Mouse (Mus musculus) urinary bladder, postnatal 36 days (tissue): ENCODE data around the gene Eipr1.

Experiments used
- DNase-seq, 2 experiments: peaks; one replicate each; pipeline ENCODE4 v3.0.0; 2022; ENCODE audit warnings: low spot score in 2 of 2, mixed read lengths in 1 of 2

Gene Eipr1

DNA sequence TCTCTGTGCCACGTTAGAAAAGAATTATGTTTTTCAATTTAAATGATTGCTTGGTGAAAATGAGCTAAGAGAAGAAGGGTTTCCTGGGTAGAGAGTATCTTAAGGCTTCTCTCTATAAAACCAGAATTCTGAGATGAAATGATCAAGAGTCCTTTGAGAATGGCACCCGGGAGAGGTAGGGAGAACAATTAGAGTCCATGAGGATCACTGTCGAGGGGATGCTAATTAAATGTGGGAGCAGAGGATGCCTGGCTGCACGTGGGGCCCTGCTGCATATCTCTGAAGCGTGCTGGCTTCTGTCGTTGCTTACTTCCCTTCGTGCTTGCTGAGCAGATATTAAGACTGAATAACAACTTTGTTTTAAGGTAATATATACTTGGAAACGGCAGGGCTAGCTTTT is 23.5 kb downstream of the Eipr1 start:
- DNase-seq: no peak

DNA sequence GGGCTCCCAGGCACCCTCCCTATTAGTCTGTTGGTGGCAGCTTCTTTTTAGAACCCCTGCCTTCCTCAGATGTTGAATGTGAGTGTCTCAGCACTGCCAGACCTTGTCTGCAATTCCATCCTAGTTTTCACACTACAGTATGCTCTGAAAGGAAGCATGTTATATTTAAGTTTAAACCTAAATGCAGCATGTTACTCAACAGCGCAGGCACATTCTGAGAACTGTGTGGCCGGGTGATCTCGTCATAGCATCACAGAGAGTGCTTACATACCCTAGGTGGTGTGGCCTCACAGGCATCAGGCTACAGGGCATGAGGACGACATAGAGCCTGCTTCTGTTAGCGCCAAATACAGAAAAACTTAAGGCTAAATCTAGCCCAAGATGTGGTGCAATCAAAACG is 24.0 kb downstream of the Eipr1 start:
- no peak for DNase-seq

DNA sequence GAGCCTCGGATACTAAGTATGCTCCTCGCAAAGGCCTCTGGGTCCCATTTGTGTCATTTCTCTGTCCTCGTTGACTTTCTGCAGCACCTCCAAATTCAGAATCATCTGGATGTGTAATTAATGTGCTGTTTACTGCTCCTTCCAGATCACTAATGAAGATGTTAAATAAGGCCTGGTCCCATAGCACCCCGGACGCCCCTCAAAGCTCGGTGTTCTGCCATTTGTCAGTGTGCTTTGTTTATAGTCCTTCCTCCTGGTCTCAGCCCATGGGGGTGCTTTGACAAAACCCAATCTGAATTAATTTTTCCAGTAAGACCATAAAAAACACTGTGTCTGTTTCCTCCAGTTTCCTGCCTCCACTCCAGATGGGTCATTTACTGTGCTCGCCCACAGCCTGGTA is 28.6 kb downstream of the Eipr1 start:
- no peak for DNase-seq

DNA sequence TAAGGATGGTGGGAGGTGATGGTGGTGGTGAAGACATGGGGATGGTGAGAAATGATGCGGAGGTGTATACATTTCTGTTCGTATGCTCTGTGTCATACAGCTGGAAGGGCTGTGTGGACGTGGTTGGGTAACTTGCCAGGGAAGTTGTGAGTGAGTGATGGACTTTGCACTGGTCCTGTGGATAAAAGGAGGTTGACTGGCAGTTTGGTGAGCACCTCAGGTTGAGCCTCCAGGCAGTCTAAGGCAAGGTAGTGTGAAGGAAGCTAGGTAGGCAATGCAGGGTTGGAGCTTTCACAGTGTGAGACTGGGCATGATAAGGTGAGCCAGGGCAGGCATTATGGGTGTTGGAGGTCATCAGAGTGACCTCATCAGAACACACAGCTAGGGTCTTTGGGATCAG is 31.0 kb downstream of the Eipr1 start:
- no peak for DNase-seq

DNA sequence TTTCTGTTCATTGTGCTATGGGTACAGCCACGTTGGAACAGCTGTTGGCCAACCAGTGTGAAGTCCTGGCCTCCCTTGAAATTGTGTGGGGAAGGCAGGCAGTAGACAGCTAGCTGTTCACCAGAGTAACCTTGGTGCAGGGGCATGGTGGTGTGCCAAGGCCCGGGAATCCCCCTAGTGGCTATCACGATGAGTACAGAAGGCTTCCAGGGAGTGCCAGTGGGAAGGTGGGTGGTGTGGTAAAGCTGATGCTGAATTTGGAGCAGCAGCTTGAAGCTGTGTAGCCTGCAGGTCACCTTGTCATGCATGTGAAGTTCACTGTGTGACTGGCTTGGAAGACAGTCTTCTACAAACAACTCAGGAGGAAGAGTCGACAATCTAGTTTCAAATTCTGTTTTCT is 32.8 kb downstream of the Eipr1 start:
- DNase-seq: no peak

DNA sequence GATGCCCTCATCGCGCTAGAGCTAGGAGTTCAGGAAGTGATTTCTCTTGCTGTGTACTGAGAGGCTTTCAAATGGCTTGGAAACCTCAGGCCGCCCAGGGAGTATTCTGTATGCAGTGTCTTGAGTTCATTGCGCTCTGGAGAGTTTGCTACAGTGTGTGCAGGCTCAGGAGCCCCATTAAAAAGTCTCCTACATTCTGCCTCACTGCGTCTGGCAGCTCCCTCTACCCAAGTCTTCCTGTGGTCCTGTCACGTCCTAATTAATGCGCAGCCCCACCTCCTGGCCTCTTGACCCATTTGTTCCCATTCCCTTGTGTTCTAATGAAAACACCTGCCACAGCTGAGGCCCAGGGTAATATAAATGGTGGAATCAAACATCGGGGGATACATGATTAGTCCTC is 33.3 kb downstream of the Eipr1 start:
- DNase-seq: no peak

DNA sequence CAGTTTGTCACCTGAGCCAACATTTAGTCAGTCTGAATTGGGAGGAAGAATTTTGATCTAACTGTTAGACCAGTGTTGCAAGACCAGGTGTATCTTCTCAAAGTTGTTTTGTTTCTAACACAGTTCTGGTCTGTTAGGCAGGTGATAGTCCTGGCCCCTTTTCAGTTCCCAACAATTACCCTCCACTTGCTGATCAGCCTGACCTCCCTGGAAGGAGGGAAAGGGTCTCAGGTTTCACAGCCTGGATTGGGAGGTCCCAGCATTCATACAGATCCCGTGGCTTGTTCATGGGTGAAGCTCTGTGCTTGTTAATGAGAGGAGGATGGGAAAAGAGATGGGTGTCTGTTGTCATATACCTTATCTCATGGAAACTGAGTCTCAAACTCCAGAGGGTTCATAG is 33.7 kb downstream of the Eipr1 start:
- DNase-seq: no peak

DNA sequence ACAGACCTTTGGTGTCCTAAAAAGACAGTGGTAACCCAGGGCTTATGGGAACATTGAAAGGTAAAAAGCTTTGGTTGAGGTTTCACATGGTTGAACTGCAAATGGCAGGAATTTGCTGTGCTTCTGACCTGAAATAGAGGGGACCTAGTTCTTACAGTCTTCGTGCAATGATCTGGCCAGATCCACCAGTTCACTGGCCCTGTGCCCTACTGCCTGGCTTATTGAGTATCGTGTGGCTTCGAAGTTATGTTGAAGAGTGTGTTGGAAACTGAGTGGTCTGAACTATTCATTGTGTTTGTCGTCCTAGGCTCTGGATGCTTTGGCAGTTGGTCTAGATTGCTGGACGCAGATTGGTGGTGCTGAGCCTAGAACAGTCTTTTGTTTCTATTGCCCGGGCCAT is 34.7 kb downstream of the Eipr1 start:
- DNase-seq: no peak

DNA sequence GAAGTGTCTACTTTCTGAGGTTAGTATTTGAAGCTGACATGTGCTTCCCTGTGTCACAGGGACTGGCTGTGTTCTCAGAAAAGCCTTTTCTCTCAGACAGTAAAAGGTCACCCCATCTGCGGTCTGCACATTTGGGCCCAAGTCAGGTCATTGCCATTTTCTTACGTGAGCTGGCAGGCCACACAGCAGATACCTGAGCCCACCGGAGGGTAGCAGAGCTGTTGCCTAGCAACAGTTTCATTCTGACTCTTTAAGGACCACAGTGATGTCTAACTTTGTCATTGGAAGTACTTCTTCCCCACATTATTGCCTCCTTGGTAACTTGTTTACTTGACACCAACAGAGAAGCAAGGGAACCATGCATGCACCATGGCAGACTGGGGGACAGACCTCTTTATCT is 41.0 kb downstream of the Eipr1 start:
- DNase-seq: no peak

DNA sequence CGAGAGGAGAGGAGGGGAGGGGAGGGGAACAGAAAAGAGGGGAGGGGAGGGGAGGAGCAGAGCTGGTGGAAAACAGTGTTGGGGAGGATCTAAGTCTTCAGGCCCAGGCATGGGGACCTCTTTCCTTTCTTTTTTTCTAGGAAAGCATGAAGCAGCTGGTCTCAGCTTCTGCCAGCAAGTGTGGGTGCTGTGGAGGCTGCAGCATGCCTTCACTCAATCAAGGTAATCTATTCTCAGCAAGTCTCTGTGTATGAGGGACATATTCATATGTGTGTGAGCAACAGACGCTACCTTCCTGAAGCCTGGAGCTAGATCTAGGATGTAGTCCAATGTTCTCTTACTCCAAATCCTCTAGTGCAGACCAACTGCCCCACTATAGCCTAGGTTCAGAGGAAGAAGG is 42.1 kb downstream of the Eipr1 start:
- no peak for DNase-seq

DNA sequence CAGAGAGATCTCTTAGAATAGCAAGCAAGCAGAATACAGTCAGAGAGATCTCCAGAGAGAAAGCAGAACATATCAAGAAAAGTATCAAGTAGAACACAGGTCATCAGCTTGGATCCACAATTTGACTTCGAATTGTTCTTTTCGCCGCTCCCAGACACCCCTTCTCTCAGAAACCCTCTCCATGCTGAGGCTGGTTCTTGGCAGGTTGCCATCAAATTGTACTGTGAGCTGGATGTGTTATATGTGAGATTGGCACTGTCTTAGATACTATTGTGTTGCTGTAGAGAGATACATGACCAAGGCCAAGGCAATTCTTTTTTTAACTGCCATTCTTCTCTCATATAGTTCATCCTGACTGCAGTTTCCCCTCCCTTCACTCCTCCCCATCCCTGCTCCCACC is 43.4 kb downstream of the Eipr1 start:
- no peak for DNase-seq

DNA sequence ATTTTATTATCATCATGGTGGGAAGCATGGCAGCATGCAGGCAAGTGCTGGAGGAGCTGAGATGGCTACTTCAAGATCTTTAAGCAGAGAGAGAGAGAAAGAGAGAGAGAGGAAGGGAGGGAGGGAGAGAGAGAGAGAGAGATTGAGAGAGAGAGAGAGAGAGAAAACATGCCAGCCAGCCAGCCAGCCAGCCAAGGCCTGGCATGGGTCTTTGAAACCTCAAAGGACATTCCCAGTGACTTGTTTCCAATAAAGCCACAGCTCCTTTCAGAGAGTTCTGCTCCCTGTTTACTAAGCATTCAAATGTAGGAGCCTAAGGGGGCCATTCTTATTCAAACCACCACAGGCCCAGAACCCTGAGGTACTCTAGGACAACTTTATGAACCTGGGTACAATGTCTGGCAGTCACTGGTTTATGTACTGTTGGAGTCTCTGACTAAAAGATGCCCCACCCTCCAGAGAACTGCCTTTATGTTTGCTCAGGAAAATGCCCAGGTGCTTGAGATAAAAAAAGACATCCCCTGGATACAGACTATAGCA is 45.3 kb downstream of the Eipr1 start:
- no peak for DNase-seq

DNA sequence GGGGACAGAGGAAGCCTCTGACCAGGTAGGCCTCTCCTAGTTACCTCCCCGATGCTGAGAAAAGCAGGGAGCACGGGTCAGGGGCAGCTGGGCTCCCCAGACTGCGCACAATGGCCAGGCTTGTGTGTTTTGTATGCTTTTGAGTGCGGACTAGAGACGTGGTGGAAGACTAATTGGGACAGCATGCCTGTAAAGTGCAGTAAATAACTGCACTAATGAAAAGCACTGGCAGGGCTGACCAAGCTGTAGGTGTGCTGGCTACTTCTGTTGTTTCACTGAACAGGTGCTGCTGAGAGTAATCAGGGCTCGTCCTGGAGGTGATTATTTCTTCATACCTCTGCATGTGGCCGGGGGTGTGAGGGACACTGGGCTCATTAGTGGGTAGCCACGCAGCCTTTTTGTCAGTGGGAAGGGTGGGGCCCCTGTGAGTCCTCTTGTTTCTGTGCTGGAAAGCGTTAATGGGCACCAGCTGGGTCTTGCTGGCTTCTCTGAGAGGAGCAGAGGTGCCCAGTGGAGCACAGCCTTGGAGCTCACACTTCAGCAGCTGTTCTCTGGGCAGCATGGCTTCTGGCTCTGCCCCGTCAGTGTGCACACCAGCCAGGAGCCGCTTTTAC is 48.3 kb downstream of the Eipr1 start:
- no peak for DNase-seq

DNA sequence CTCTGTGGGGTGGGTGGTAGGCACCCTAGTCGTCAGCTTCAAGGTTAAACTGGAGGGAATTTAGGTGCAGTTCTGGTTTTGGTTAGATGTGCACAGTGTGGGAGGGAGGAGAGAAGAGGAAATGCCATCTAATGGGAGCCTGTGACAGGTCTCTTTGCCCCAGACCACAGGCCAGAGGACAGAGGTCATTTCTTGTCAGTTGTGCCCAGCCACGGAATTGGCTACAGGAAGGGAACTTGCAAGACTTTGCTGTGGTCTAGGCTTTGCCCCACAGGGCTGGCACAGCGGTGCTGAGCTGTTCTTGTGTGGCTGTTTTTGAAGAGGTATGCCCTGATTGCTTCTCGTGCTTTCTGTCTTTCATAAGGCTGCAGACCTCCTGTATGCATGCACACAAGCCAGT is 48.8 kb downstream of the Eipr1 start:
- no peak for DNase-seq

DNA sequence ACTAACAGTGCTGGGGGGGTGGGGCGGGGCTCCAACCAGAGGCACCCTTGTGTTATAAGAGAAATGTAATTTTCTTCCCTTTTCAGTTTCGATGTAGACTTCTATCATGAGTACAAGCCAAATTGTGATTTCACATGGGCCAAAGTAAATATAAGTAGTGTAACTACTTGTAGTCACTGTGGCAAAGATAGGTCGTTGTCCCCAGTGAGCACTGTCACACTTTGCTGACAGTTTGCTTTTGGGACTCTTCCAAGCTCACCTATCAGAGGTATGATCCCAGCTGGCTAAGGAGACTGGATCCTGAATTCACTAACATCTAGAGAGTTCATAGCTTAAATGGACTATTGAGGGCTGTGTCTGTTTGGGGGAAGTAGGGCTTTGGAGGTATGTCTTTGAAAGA is 49.3 kb downstream of the Eipr1 start:
- no peak for DNase-seq

DNA sequence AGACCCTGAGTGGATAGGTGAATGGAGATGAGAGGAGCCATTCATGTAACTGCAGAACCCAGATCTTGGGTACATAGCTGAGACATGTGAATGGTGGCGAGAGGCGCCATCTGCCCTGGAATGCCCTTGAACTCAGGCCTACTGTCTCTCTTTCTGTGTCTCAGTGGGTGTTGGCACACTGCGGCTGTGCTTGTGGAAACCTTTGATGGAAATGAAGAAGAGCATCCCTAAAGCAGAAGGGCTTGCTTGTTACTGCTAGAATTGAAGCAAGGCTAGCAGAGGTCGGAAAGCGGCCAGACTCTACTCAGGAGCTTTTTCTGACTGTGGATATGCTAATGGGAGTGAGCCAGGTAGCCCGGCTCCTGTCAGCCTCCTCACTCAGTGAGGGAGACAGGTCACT is 50.1 kb downstream of the Eipr1 start:
- no peak for DNase-seq

DNA sequence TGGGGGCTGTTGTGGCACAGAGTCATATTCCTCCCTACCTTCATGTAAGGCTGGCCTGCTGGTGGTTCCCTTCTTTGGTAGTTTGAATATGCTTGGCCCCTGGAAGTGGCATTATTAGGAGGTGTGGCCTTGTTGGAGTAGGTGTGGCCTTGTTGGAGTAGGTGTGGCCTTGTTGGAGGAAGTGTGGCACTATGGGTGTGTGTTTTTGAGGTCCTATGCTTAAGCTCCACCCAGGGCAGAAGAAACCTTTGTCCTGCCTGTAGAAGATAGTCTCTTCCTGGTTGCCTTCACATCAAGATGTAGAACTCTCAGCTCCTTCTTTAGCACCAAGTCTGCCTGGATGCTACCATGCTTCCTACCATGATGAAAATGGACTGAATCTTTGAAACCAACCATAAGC is 51.4 kb downstream of the Eipr1 start:
- no peak for DNase-seq

DNA sequence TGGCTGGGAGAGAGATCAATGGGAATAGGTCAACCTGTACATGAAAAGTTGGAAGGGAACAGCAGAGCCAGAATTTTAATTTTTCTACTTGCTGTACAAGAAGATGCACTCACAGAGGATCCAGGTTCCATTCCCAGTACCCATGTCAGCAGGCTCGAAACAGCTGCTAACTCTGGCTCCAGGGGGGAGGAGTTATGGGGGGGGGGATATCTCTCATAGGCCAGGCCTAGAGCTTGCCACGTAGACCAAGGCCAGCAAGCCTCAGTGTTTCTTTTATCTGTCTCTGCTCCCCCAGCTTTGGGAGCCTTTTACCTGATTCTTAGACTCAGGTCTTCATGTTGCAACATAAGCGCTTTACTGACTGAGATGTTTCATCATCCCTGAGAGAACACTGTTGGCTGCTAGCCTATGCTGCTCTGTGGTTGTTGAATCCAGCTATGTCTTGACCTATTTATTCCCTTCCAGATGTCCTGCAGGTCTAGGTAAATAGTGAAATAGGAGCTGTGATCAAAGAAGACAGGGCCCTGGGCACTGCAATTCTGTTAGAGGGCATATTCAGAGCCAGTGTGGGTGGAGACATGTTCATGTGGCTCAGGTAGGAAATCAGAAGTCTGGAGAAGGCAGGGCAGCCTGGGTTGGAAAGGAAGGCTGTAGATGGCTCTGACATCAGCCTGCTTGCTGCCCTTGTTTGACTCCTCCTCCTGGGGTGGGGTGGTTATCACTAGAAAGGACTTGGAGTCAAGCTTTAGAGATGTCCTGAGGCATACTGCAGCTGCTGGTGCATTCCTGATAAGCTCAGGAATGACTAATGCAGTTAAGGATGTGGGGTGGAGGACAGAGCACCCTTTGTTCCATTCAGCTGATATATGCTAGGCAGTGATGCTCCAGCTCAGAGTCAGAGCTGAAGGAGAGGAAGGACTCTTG is 53.2 kb downstream of the Eipr1 start:
- DNase-seq: peak; percentile 3 to 39

DNA sequence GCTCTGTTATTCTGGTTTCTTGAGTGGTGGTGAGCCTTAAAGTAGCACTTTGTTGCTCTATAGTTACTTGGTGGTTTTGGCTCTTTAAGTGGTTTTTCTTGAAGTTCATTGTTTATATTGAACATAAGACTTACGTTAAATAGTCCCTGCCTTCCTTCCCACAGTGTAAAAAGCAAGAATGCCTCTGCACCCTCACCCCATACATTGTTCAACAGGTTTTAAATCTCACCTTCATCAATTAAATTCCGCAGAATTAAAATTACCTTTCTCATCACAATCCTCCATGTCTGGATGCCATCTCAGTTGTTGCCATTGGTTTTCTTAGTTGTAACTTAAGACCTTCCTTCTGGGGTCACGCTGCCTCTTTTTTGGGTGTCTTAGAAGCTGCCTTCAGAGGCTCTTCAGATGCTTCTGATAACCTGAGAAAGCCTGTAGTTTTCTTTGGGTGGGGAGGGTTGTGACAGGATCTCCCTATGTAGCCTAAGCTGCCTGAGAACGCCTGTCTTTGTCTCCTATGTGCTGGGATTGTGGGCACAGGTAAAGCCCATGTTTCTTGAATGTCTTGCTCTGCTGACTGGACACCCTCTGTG is 57.3 kb downstream of the Eipr1 start:
- DNase-seq: no peak

DNA sequence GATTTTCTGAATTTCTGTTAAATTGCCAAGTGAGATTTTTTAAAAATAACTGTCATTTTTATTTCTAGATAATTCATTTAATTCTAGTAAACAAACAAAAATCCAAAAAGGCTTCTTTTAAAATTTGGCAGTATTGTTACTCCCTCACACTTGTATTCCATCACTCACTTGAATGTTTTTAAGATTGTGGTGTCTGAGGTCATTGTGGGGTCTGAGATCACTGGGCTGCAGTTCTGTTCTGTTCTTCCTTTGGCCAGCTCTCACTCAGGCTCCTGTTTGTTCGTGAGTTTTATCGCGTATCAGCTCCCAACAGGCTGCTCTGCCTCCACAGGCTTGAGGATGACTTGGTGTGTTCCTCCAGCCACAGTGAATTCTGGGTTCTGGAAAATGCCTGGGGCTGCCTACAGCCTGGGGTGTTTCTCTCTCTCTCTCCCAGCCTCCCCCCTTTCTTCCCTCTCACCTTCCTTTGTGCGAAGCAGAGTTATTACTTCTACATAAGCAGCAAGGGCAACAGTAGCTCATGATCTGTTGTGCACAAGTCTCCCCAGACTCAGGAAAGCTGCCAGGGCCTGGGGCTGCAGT is 58.2 kb downstream of the Eipr1 start:
- DNase-seq: no peak

DNA sequence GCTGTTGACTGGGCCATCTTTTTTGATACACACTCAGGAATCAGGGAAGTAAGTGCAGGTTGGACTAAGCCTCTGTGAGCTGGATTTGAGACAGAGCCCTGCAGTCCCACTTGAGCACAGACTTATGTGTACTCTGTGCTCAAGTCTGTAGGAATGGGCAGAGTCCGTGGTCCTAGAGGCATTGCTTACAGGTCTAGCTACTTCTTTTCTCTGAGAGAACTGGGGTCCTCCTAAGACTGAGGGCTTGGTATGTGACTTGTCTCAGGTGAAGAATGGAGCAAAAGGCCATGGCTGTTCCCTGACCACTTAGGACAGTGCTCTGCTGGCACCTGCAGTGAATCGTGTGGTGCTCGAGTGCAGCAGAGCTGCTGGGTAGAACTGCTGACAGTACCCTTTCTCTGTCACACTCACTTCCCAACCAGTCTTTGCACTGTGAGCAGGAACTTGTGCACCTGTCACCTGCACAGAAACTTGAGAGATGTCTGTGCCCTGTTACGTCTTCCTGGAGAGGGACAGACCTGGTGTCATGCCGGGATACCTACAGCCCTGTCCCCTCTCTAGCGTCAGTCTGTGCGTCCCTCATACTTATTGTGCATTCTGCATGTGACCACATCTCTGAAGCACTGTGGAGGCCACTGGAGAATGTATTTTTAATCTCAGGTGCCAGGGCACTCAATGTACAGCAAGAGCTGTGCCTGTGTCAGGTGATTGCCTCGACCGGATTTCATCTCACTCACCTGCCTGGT is 65.3 kb downstream of the Eipr1 start:
- DNase-seq: no peak

DNA sequence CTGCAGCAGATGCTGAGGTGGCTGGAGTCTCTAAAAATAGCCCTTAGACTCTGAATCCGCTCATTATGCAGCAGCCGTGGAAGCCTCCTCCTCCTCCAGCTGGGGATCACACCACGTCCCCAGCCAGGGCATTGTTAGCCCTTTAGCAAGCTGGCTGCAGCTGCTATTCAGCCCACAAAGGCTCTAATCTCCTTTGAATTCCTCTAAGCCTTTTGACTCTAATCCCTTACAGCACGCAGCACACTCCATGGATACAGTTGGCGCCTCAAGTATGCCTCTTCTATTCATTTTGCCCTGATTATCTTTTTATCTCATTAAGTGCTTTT is 65.8 kb downstream of the Eipr1 start:
- no peak for DNase-seq
